Mouse (Mus musculus) liver, adult 2 months (tissue): ENCODE measurements around the gene Slc50a1. TPM values are rescaled to one million over a fixed set of nuclear protein-coding genes. Genes with fewer than 3 reads are reported as not detected.

Experiments used
- DNase-seq: peaks from one replicate; pipeline ENCODE4 v3.0.0-alpha.2; 2011; ENCODE audit warnings: low read depth, low spot score; ENCODE audit errors: extremely low read depth
- H3K27ac ChIP-seq: fragments of 200-500 bp; replicated peaks from 2 replicates; pipeline ENCODE4 v1.5.1; 2012; ENCODE audit warnings: low read depth, mild to moderate bottlenecking, control low read depth, inconsistent platforms, low read length; ENCODE audit not compliant: insufficient read depth
- H3K27me3 ChIP-seq: fragments of 200-500 bp; 2 replicates; pipeline ENCODE4 v1.6.1; 2012; ENCODE audit warnings: mild to moderate bottlenecking, moderate library complexity, low read length, inconsistent platforms; ENCODE audit not compliant: control insufficient read depth, insufficient read depth
- H3K36me3 ChIP-seq: fragments of 200-500 bp; 2 replicates; pipeline ENCODE4 v1.6.1; 2012; ENCODE audit warnings: low read length, inconsistent platforms; ENCODE audit not compliant: control insufficient read depth, insufficient read depth
- H3K4me1 ChIP-seq: fragments of 200-500 bp; 2 replicates; pipeline ENCODE4 v1.6.1; 2011; ENCODE audit warnings: low read length; ENCODE audit not compliant: control insufficient read depth, insufficient read depth
- H3K4me3 ChIP-seq: fragments of 200-500 bp; 2 replicates; pipeline ENCODE4 v1.5.1; 2011; ENCODE audit warnings: low read depth, mild to moderate bottlenecking, control low read depth, low read length, moderate library complexity; ENCODE audit not compliant: insufficient read depth
- H3K79me2 ChIP-seq: fragments of 200-500 bp; 2 replicates; pipeline ENCODE4 v1.6.1; 2012; ENCODE audit warnings: inconsistent platforms, mild to moderate bottlenecking, low read length, moderate library complexity; ENCODE audit not compliant: control insufficient read depth, insufficient read depth
- H3K9ac ChIP-seq: fragments of 200-500 bp; 2 replicates; pipeline ENCODE4 v1.6.1; 2012; ENCODE audit warnings: low read depth, mild to moderate bottlenecking, control low read depth, inconsistent platforms, low read length
- CTCF ChIP-seq: fragments of 200-500 bp; IDR thresholded peaks from 2 replicates; pipeline ENCODE4 v1.5.1; 2011; ENCODE audit warnings: low read depth, low read length, control low read depth
- POLR2A ChIP-seq: fragments of 200-500 bp; IDR thresholded peaks from 2 replicates; pipeline ENCODE4 v1.6.1; 2011; ENCODE audit warnings: low read length, control low read depth; ENCODE audit not compliant: insufficient read depth; ENCODE audit errors: extremely low read depth
- WGBS: fragments of 180-500 bp; shearing (Covaris S2); methylation state at CpG from one replicate; pipeline ENCODE4 v1.1.7; 2018; 5-methylcytosine and 5-hydroxymethylcytosine counted together
- polyA plus RNA-seq: library from polyadenylated mRNA; depleted of rRNA; stranded (reverse); fragments of >200 nt; gene quantifications from 2 replicates; pipeline ENCODE4 v1.2.3, GENCODE M21; 2012; rRNA removed
- total RNA-seq: library from RNA; depleted of rRNA; stranded (reverse); fragments of >200 nt; gene quantifications from 2 replicates; pipeline ENCODE4 v1.2.3, GENCODE M21; 2014; rRNA removed

Gene Slc50a1
- total and polyA plus RNA-seq, 2 experiments: 7.0 to 36.3 TPM

DNA sequence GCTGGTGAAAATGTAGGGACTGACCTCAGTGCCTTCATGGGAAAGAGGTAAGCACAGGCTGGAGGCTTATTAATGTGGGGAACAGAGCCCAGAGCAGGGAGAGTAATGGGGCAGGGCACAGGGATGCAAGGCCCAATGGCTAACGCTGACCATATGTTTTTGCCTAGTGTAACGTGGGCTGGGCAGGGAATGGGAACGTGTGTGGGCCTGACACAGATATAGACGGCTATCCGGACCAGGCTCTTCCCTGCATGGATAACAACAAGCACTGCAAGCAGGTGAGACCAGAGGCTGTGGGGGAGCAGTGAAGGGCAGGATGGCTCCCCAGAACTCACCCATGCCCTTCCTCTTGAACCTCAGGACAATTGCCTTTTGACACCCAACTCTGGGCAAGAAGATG lies 49.2 kb downstream of the Slc50a1 start:
- H3K27ac ChIP-seq: no peak overlapping the region
- no peaks in the 10 kb centered on the region for H3K36me3 ChIP-seq
- DNase-seq: no peak
- H3K4me1 ChIP-seq: no peaks in the 10 kb centered on the region
- no peaks in the 10 kb centered on the region for H3K27me3 ChIP-seq
- H3K4me3 ChIP-seq: no peak overlapping the region
- no peak overlapping the region for H3K9ac ChIP-seq
- TF ChIP-seq POLR2A (no peak), CTCF (no peak)
- WGBS: 95% methylated on average over 5 of the region's 5 CpGs
- no peaks in the 10 kb centered on the region for H3K79me2 ChIP-seq

DNA sequence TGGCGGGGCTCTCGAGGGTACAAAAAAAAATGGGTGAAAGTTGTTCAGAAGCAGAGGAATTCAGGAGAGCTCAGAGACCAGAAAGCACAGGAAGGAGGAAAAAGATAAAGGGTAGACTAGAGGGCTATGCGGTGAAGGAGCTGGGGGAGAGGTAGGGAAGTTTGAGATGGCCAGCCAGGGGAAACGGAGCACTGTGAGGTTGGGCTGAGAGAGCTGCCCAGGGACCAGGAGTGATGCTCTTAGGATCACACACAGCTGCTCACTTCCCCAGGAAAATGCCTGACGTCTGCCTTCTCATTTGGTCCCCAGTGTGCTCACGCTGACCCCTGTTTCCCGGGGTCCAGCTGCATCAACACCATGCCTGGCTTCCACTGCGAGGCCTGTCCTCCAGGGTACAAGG lies 50.8 kb downstream of the Slc50a1 start:
- Histone ChIP-seq H3K4me1 (no peaks in the 10 kb centered on the region), H3K27ac (no peak overlapping the region), H3K9ac (no peak overlapping the region), H3K36me3 (no peaks in the 10 kb centered on the region), H3K4me3 (no peak overlapping the region), H3K79me2 (no peaks in the 10 kb centered on the region), H3K27me3 (no peaks in the 10 kb centered on the region)
- DNase-seq: no peak
- no peak for TF ChIP-seq CTCF
- WGBS: 50% methylated on average over 8 of the region's 8 CpGs

- Histone ChIP-seq H3K27me3 (no peaks in the 10 kb centered on the region), H3K27ac (no peak overlapping the region), H3K36me3 (no peaks in the 10 kb centered on the region), H3K79me2 (no peaks in the 10 kb centered on the region), H3K4me3 (no peak overlapping the region), H3K4me1 (no peaks in the 10 kb centered on the region; the same call in 1 of the 2 replicates), H3K9ac (no peak overlapping the region)
- no peak for TF ChIP-seq CTCF
- TF ChIP-seq POLR2A: no peak
- no peak for DNase-seq
- WGBS: 85% methylated on average over 1 of the region's 1 CpGs
Measured at GRCm38 (mm10) chr3:89218271-89218670, 52.1 kb downstream of the Slc50a1 start.

Other genes starting within 250 kb of the Slc50a1 start
- 4.0 and 4.8 TPM in 2 replicates for gene Rusc1, start 177.3 kb downstream of the Slc50a1 start, total RNA-seq
- 14.0 and 18.3 TPM in 2 replicates for gene Rusc1, start 177.3 kb downstream of the Slc50a1 start, polyA plus RNA-seq
- not detected in 2 replicates for gene Gm43738, start 169.5 kb downstream of the Slc50a1 start, total RNA-seq
- 0.05 TPM in 1 of 2 replicates, not detected in the other for gene Gm43738, start 169.5 kb downstream of the Slc50a1 start, polyA plus RNA-seq
- gene Fdps, start 168.6 kb downstream of the Slc50a1 start, total RNA-seq: 467 and 510 TPM in 2 replicates
- 388 and 397 TPM in 2 replicates for gene Fdps, start 168.6 kb downstream of the Slc50a1 start, polyA plus RNA-seq
- gene Pklr, start 134.4 kb downstream of the Slc50a1 start, total RNA-seq: 69.7 and 91.1 TPM in 2 replicates
- 387 and 512 TPM in 2 replicates for gene Pklr, start 134.4 kb downstream of the Slc50a1 start, polyA plus RNA-seq
- 0.09 and 0.20 TPM in 2 replicates for gene Hcn3, start 110.4 kb downstream of the Slc50a1 start, total RNA-seq
- gene Hcn3, start 110.4 kb downstream of the Slc50a1 start, polyA plus RNA-seq: 0.19 and 0.44 TPM in 2 replicates
- gene Clk2, start 105.8 kb downstream of the Slc50a1 start, total RNA-seq: 7.4 and 9.3 TPM in 2 replicates
- 14.6 and 23.9 TPM in 2 replicates for gene Clk2, start 105.8 kb downstream of the Slc50a1 start, polyA plus RNA-seq
- gene Scamp3, start 93.1 kb downstream of the Slc50a1 start, total RNA-seq: 9.1 and 15.6 TPM in 2 replicates
- 105 and 120 TPM in 2 replicates for gene Scamp3, start 93.1 kb downstream of the Slc50a1 start, polyA plus RNA-seq
- 0.09 and 0.54 TPM in 2 replicates for gene Fam189b, start 87.4 kb downstream of the Slc50a1 start, total RNA-seq
- gene Fam189b, start 87.4 kb downstream of the Slc50a1 start, polyA plus RNA-seq: 1.8 and 4.1 TPM in 2 replicates
- gene Gba, start 67.6 kb downstream of the Slc50a1 start, total RNA-seq: 24.1 and 32.7 TPM in 2 replicates
- 33.2 and 36.6 TPM in 2 replicates for gene Gba, start 67.6 kb downstream of the Slc50a1 start, polyA plus RNA-seq
- 0.92 and 1.4 TPM in 2 replicates for gene Thbs3, start 55.4 kb downstream of the Slc50a1 start, total RNA-seq
- 0.85 and 1.2 TPM in 2 replicates for gene Thbs3, start 55.4 kb downstream of the Slc50a1 start, polyA plus RNA-seq
- 105 and 122 TPM in 2 replicates for gene Mtx1, start 43.5 kb downstream of the Slc50a1 start, total RNA-seq
- gene Mtx1, start 43.5 kb downstream of the Slc50a1 start, polyA plus RNA-seq: 167 and 187 TPM in 2 replicates
- 0.60 and 1.7 TPM in 2 replicates for gene Muc1, start 41.5 kb downstream of the Slc50a1 start, total RNA-seq
- 1.3 and 1.7 TPM in 2 replicates for gene Muc1, start 41.5 kb downstream of the Slc50a1 start, polyA plus RNA-seq
- 45.1 and 60.3 TPM in 2 replicates for gene Krtcap2, start 24.6 kb downstream of the Slc50a1 start, total RNA-seq
- gene Krtcap2, start 24.6 kb downstream of the Slc50a1 start, polyA plus RNA-seq: 157 and 197 TPM in 2 replicates
- 0.07 and 0.18 TPM in 2 replicates for gene Trim46, start 24.3 kb downstream of the Slc50a1 start, total RNA-seq
- 0.16 and 0.25 TPM in 2 replicates for gene Trim46, start 24.3 kb downstream of the Slc50a1 start, polyA plus RNA-seq
- 102 and 131 TPM in 2 replicates for gene Dpm3, start 11.2 kb downstream of the Slc50a1 start, total RNA-seq
- 243 and 245 TPM in 2 replicates for gene Dpm3, start 11.2 kb downstream of the Slc50a1 start, polyA plus RNA-seq
- 22.1 and 35.2 TPM in 2 replicates for gene Efna1, start 10.6 kb upstream of the Slc50a1 start, total RNA-seq
- gene Efna1, start 10.6 kb upstream of the Slc50a1 start, polyA plus RNA-seq: 73.1 and 73.4 TPM in 2 replicates
- not detected in 2 replicates for gene Efna3, start 52.4 kb upstream of the Slc50a1 start, total RNA-seq
- not detected in 2 replicates for gene Efna3, start 52.4 kb upstream of the Slc50a1 start, polyA plus RNA-seq
- not detected in 2 replicates for gene Efna4, start 67.5 kb upstream of the Slc50a1 start, total RNA-seq
- gene Efna4, start 67.5 kb upstream of the Slc50a1 start, polyA plus RNA-seq: 0.06 and 0.27 TPM in 2 replicates
- gene Adam15, start 79.4 kb upstream of the Slc50a1 start, total RNA-seq: 1.4 and 2.6 TPM in 2 replicates
- 4.7 and 5.4 TPM in 2 replicates for gene Adam15, start 79.4 kb upstream of the Slc50a1 start, polyA plus RNA-seq
- gene Dcst2, start 91.4 kb upstream of the Slc50a1 start, total RNA-seq: not detected in 2 replicates
- gene Dcst2, start 91.4 kb upstream of the Slc50a1 start, polyA plus RNA-seq: 0.05 TPM in 1 of 2 replicates, not detected in the other
- gene Dcst1, start 94.7 kb upstream of the Slc50a1 start, total RNA-seq: not detected in 2 replicates
- gene Dcst1, start 94.7 kb upstream of the Slc50a1 start, polyA plus RNA-seq: 0.04 TPM in 1 of 2 replicates, not detected in the other
- gene Zbtb7b, start 124.2 kb upstream of the Slc50a1 start, total RNA-seq: 28.9 and 31.9 TPM in 2 replicates
- 85.0 and 87.2 TPM in 2 replicates for gene Zbtb7b, start 124.2 kb upstream of the Slc50a1 start, polyA plus RNA-seq
- gene Lenep, start 132.2 kb upstream of the Slc50a1 start, total RNA-seq: not detected in 2 replicates
- not detected in 2 replicates for gene Lenep, start 132.2 kb upstream of the Slc50a1 start, polyA plus RNA-seq
- gene Flad1, start 141.3 kb upstream of the Slc50a1 start, total RNA-seq: 29.0 and 33.0 TPM in 2 replicates
- gene Flad1, start 141.3 kb upstream of the Slc50a1 start, polyA plus RNA-seq: 62.6 and 67.3 TPM in 2 replicates
- 3.0 and 6.0 TPM in 2 replicates for gene Cks1b, start 147.8 kb upstream of the Slc50a1 start, total RNA-seq
- gene Cks1b, start 147.8 kb upstream of the Slc50a1 start, polyA plus RNA-seq: 7.9 and 11.0 TPM in 2 replicates
- 37.7 and 42.0 TPM in 2 replicates for gene Shc1, start 147.9 kb upstream of the Slc50a1 start, total RNA-seq
- 56.8 and 57.4 TPM in 2 replicates for gene Shc1, start 147.9 kb upstream of the Slc50a1 start, polyA plus RNA-seq
- gene Pygo2, start 159.6 kb upstream of the Slc50a1 start, total RNA-seq: 4.4 and 9.9 TPM in 2 replicates
- 26.5 and 29.0 TPM in 2 replicates for gene Pygo2, start 159.6 kb upstream of the Slc50a1 start, polyA plus RNA-seq
- gene Pbxip1, start 166.1 kb upstream of the Slc50a1 start, total RNA-seq: 5.7 and 5.9 TPM in 2 replicates
- gene Pbxip1, start 166.1 kb upstream of the Slc50a1 start, polyA plus RNA-seq: 6.6 and 9.1 TPM in 2 replicates
- 79.5 and 112 TPM in 2 replicates for gene Pmvk, start 184.0 kb upstream of the Slc50a1 start, total RNA-seq
- 82.1 and 108 TPM in 2 replicates for gene Pmvk, start 184.0 kb upstream of the Slc50a1 start, polyA plus RNA-seq
- under 0.01 and 0.13 TPM in 2 replicates for gene Kcnn3, start 249.6 kb upstream of the Slc50a1 start, total RNA-seq
- 0.06 TPM in 1 of 2 replicates, not detected in the other for gene Kcnn3, start 249.6 kb upstream of the Slc50a1 start, polyA plus RNA-seq